In the genomic region with DNA sequence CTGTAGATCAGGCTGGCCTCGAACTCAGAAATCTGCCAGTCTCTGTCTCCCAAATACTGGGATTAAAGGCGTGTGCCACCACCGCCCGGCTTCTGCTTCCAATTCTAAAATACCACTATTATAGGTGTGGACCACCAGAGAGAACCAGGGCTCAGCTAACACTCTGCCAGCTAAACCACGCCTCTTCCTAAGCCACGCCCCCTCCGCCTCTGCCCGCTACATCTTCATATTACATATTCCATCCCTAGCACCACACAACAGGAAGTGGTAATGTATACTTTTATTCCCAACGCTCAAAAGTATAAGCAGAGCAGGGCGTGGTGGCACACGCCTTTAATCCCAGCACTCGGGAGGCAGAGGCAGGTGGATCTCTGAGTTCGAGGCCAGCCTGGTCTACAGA, we compare ENCODE assay signal across 23 mouse cellular contexts. TPM values are rescaled to one million over a fixed set of nuclear protein-coding genes. Genes with fewer than 3 reads are reported as not detected.
DNase-seq lines count a peak whose midpoint lies in the region; ATAC-seq and TF ChIP-seq lines count a peak whose summit lies in the region.
"Had no signal": no experiment of that assay in that cellular context is flagged by ENCODE, and none has a peak within 500 bp of the region (broad histone marks: within the 10 kb centered on the region; RNA-seq: fewer than 3 reads in every experiment).

No protein-coding gene starts in this region.

- peak; percentile 34 for DNase-seq in thymus, adult 2 months
- DNase-seq in thymus, adult 18-20 months, result no peak
- DNase-seq in T-cell, adult 2 months (ENCODE audit: low spot score), result peak; percentile 38
- peak; percentile 72 for DNase-seq in thymus, postnatal 4 days
- no peak for DNase-seq in layer of hippocampus, postnatal 14 days (ENCODE audit: low spot score in 2 of 2)
- DNase-seq in kidney, adult 2 months, result no peak
- DNase-seq: cerebellum, postnatal 10 days; embryo, embryonic 11 days; gastrocnemius, postnatal 10 days; heart, postnatal 10 days; layer of hippocampus, adult 9-11 months; retina, postnatal 1 day had no signal

- no peak for TF ChIP-seq CTCF in thymus, adult 2 months (IDR thresholded peaks at IDR 0.05; ENCODE audit: borderline replicate concordance, control insufficient read depth, extremely low read depth, insufficient read depth, low read length, poor library complexity)
- no peak for TF ChIP-seq CTCF in kidney, adult 2 months (conservative IDR thresholded peaks at IDR 0.05; ENCODE audit: insufficient read depth, insufficient read length, low read depth, low read length)

- H3K27ac ChIP-seq in thymus, adult 2 months (ENCODE audit: control insufficient read depth, insufficient read depth, low read length), result no peak overlapping the region
- no peak overlapping the region for H3K27ac ChIP-seq in kidney, adult 2 months (ENCODE audit: insufficient read depth, low read depth, low read length)
- H3K27ac ChIP-seq: kidney, postnatal 0 days; midbrain, embryonic 12.5 days; neural tube, embryonic 15.5 days had no signal

- peak; percentile 91 for ATAC-seq in megakaryocyte progenitor cell, adult 5-6 weeks (replicated peaks; ENCODE audit: poor library complexity)
- ATAC-seq in frontal cortex, adult (ENCODE audit: low TSS enrichment), result no peak
- ATAC-seq: intestine, embryonic 16.5 days had no signal

- H3K4me3 ChIP-seq in thymus, adult 2 months (ENCODE audit: control insufficient read depth, insufficient read depth, low read length), result no peak overlapping the region
- no peak overlapping the region for H3K4me3 ChIP-seq in kidney, adult 2 months (ENCODE audit: insufficient read depth, low read depth, low read length)
- H3K4me3 ChIP-seq: embryonic facial prominence, embryonic 15.5 days; forebrain, embryonic 10.5 days; heart, embryonic 10.5 days; hindbrain, embryonic 12.5 days; midbrain, embryonic 12.5 days; neural tube, embryonic 15.5 days had no signal

- 65% methylated on average over 13 of the region's 13 CpGs for WGBS in thymus, adult 2 months
- WGBS in kidney, adult 2 months, result 81% methylated on average over 13 of the region's 13 CpGs

- peaks cover 14% of the 10 kb centered on the region for H3K4me1 ChIP-seq in thymus, adult 2 months (replicated peaks; ENCODE audit: control insufficient read depth, insufficient read depth, low read length)
- H3K4me1 ChIP-seq in kidney, adult 2 months (ENCODE audit: control insufficient read depth, insufficient read depth, low read length), result no peaks in the 10 kb centered on the region
- H3K4me1 ChIP-seq: hindbrain, embryonic 12.5 days; midbrain, embryonic 12.5 days; neural tube, embryonic 15.5 days had no signal

- no peak for TF ChIP-seq POLR2A in thymus, adult 2 months (IDR thresholded peaks at IDR 0.05; ENCODE audit: control insufficient read depth, extremely low read depth, insufficient read depth, low read length, poor library complexity)
- no peak for TF ChIP-seq POLR2A in kidney, adult 2 months (IDR thresholded peaks at IDR 0.05; ENCODE audit: low read depth, low read length)

- H3K27me3 ChIP-seq in thymus, adult 2 months (ENCODE audit: control insufficient read depth, insufficient read depth, low read length), result no peaks in the 10 kb centered on the region
- no peaks in the 10 kb centered on the region for H3K27me3 ChIP-seq in kidney, adult 2 months (replicated peaks; ENCODE audit: control insufficient read depth, insufficient read depth, low read length)
- H3K27me3 ChIP-seq: CH12.LX; embryonic facial prominence, embryonic 15.5 days; hindbrain, embryonic 12.5 days; midbrain, embryonic 12.5 days; neural tube, embryonic 15.5 days had no signal

- H3K36me3 ChIP-seq in thymus, adult 2 months (ENCODE audit: control insufficient read depth, insufficient read depth, low read length), result no peaks in the 10 kb centered on the region
- no peaks in the 10 kb centered on the region for H3K36me3 ChIP-seq in kidney, adult 2 months (ENCODE audit: control insufficient read depth, insufficient read depth, low read length)
- H3K36me3 ChIP-seq: embryonic facial prominence, embryonic 15.5 days; forebrain, embryonic 10.5 days; heart, embryonic 10.5 days; hindbrain, embryonic 12.5 days; midbrain, embryonic 12.5 days; neural tube, embryonic 15.5 days had no signal

RNA-seq across cellular contexts. Expression of gene Gtf2i, which starts 8.8 kb away (rescaled TPM):
- 131 and 136 TPM in 2 replicates for polyA plus RNA-seq in thymus, adult 2 months (2012; rRNA removed)
- 89.9 and 91.0 TPM in 2 replicates for total RNA-seq in megakaryocyte progenitor cell, adult 5-6 weeks (2015)
- 46.6 and 54.0 TPM in 2 replicates for total RNA-seq in megakaryocyte progenitor cell, adult 5-6 weeks (2017)
- 100 to 1,000 TPM; 228 TPM for total RNA-seq in layer of hippocampus, postnatal 14 days (2021)
- 86.4 and 103 TPM in 2 replicates for polyA plus RNA-seq in kidney, adult 2 months (2012; rRNA removed)

Comparison
In these comparisons a context has a peak if more than half of its experiments do, and no peak if none do; other contexts are left out.
1. DNase-seq: peak in thymus, adult 2 months (single experiment), T-cell, adult 2 months (single experiment) and thymus, postnatal 4 days (single experiment); none in thymus, adult 18-20 months (0 of 2), layer of hippocampus, postnatal 14 days (0 of 2) and kidney, adult 2 months (single experiment).